Mouse (Mus musculus) thymus, postnatal 10 days (tissue): ENCODE data around the gene Zswim5.
A peak's percentile ranks its signal among the peaks of the same experiment; 100 is the strongest.
"Not testable (repeated sequence)": the region's sequence is repeated elsewhere in the genome, so short reads cannot be mapped to it uniquely, and the experiment has no call there.

Experiments used
- DNase-seq, 2 experiments: peaks; one replicate each; pipeline ENCODE4 v3.0.0; 2021; ENCODE audit warnings: low spot score in 2 of 2

The Zswim5 gene

DNA sequence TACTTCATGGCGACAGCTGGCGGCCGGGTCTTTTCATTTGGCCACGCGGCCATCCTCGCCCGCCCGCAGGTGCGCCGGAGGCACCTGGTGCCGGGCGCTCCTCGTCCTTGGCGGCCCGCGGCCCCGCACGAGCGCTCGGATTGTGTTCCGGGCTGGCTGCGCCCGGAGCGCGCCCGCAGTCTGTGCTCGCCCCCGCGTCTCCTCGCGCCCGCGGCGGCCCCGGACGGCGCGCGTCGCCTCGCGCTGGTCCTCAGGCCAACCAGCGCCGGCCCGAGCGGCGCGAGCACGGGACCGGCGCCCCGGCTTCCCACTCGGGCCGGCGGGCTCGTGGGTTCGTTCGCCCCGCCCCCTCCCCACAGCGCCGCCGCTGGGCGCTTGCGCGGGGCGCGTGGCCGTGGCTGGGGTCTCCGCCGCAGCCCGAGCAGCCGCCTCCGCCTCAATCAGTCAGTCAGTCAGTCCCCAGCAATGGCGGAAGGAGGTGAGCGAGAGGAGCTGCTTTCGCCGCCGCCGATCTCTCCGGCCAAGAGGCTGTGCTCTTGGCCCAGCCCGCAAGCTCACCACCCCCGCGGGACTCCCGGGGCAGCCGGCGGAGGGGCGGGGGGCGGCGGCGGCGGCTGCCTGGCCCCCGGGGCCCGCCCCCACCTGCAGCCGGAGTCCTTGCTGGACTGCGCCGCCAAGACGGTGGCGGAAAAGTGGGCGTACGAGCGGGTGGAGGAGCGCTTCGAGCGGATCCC is at the start of gene Zswim5:
Zswim5 (plus strand) TSS at position 382 of the 734 bp plus-strand sequence.
- DNase-seq = peak in 1 of 2 experiments; percentile 22

DNA sequence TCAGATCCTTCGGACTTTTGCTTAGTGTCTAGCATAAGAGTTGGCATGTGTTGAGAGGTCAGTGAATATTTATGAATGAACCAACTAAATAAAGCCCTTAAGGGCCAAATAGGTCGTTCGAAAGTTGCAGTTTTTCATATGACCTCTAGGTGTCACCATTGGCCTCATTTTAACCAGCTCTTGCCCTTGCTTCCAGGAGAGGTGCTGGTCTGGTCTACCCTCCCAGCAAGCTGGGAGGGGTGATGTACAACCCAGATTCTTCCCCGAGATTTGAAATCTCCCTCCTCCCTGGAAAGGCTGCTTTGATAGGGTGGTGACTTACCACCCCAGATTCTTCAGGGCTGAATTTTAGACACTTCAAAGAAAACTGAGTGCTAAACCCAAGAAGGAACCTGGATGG is 49.4 kb upstream of the Zswim5 start:
- peak in 1 of 2 experiments; percentile 45 for DNase-seq

DNA sequence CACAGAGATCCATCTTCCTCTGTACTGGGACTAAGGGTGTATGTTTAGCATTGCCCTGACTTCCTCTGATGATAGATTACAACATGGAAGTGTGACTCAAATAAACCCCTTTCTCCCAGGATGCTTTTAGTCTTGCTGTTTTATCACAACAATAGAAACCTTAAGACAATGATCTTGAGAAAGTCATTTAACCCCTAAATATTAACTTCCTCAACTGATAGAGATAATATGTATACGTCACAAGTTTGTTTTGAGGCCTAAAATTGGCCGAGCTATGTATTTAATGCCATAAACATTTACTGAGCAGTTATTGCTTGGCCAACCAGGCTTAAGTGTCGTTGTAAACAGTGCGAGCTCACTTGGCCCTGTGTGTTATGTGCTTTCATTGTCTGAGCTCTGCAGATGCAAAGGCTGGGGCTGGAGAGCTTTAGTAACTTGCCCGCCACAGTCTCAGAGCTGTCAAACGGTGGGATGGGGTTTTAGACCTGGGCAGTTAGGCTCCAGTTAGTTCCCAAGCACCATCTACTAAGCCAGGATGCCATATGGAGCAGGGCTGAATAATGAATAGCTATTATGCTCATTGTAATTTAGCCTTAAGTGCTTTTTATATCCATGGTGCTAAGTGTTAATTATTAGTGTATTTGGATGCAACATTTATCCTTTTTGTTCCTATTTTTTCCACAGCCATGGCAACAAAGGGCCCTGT is 47.7 kb upstream of the Zswim5 start:
- DNase-seq = no peak

DNA sequence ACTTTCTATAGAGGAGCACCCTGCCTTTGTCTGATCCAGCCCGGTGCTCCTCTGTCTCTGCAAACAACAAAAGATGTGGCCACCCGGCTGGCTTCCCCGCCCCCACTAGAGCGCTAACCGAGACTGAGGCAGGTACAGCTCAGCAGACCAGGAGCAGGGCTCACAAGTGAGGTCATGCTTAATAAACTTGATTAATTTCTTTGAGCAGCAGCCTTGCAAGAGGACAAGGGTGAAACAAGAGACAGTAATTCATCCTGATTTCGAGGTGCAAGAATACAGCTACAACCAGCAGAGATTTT is 47.2 kb upstream of the Zswim5 start:
- DNase-seq = no peak

DNA sequence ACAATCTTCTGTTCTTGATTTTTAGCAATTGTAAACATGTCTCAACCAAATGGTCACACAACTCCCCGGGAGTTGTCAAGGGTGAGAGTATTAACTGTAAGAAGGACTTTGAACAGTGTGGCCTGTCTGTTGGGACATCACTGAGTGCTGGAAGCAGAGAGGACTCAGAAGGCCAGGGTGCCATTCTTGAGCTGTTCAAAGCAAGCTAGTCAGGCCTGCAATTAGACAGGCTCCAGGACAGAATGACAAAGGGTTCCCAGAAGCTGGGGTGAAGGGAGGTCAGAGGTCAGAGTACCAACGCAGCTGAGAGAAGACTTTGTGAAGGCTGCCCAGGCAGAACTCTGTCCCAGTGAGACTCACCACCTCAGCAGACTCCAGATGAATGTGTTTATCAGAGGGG is 38.2 kb upstream of the Zswim5 start:
- no peak for DNase-seq

DNA sequence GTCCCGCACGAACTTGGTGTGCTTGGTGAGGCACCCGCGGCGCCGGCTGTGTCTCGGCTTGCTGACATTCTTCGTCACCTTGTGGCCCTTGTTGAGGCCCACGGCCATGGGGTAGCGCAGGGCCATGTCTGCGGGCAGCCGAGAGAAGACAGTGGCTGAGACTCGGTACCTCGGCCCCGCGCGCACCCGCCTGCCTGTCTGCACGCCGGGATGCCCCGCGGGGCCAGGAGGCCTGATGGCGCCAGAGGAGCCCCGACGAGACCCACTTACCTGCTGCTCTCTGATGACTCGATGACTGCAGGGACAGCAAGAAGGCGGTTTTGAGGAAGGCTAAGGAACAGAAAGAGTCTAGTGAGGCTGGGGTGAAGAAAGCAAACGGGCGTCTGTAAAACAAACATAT is 37.1 kb upstream of the Zswim5 start:
- not testable (repeated sequence) for DNase-seq

DNA sequence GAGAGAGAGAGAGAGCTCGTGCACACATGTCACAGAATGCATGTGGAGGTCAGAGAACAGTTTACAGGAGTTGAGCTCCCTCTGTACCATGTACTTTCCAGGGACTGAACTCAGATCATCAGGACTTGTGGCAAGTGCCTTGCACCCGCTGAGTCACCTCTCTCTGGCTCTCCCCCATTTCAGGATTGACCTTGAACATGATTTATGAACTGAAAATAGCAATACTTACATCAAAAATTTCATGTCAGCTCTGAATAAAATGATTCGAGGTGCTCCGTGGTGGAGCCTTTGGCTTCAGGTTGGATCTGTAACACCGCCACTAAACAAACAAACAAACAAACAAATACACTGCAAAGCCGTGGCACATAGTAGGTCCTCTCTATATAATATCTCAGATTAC is 36.3 kb upstream of the Zswim5 start:
- no peak for DNase-seq

DNA sequence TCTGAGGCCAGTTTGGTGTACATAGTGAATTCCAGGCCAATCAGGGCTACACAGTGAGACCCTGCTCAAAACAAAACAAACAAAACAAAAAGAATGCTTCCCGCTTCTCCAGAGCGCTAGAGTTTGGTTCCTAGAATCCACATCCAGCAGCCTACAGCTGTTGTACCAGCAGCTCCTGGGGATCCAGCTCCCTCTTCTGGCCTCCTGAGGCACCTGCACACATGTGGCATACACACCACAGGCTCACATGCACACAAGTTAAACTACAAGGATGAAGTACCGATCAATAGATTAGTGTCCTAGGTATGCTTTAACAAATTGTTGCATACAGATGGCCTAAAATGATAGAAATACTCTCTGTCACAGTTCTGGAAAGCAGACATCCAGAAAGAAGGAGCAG is 32.9 kb upstream of the Zswim5 start:
- DNase-seq = no peak

DNA sequence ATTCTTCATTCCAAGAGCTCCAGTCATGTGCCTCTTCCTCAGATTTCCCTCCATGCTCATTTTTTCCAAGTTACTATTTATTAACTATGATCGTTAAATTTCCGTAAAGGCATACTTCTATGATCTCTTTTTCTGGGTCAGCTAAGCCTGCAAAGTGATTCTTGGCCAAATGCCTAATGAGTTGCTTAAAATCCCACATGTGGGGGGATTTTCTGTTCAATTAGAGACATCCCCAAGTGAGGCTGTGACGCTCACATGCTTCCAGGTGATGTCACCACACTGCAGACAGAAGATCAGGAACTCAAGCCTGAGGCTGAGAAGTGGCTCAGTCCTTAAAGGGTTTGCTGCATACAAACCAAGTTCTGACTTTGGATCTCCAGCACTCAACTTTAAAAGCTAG is 27.3 kb upstream of the Zswim5 start:
- no peak for DNase-seq

DNA sequence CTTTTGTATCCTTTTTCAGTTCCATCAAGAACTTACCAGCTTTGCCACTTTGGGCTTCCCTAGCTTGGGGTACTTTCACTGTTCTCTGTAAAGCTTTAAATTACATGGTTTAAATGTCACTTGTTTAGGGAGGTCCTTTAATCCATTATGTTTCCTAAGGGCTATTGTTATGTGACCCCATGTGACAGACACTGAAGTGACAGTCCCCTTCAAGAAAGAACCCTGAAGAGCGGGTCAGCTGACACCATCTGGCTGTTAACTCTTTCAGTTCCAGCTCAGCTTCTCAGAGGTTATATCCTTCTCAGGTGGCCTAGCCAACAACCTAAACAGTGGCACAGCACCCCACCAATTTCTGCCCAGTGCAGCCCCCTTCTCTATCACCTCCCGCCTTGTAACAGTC is 22.9 kb upstream of the Zswim5 start:
- no peak for DNase-seq

DNA sequence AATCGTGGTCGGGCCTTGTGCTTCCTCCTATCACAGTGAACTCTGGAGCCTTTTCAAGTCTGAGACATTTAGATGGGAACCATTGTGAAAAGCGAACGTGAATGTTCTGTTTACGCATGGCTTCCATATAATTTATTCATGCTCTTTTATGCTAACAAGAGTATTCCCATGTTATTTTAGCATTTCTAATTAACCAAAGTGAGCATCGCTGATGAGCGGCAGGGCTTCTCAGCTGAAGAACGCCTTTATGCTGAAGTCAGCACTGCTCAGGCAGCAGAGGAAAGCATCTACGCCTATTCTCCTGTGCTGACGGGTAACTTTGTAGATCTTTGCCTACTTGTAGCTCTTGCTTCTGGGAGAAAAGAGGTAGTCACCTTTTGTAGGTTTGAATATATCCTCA is 20.0 kb upstream of the Zswim5 start:
- no peak for DNase-seq

DNA sequence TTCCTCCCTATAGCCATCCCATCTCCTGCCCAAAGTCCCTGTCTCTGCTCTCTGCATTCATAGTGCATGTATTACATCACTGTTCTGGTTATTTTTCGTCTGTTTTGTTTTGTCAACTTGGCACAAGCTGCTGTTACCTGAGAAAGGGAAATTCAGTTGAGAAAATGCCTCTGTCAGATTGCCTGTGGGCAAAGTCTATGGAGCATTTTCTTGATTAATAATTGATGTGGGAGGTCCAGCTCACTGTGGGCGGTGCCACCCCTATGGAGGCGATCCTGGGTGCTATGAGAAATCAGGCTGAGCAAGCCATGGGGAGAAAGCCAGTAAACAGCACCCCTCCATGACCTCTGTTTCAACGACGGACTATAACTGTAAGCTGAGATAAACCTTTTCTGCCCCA is 17.5 kb upstream of the Zswim5 start:
- no peak for DNase-seq

DNA sequence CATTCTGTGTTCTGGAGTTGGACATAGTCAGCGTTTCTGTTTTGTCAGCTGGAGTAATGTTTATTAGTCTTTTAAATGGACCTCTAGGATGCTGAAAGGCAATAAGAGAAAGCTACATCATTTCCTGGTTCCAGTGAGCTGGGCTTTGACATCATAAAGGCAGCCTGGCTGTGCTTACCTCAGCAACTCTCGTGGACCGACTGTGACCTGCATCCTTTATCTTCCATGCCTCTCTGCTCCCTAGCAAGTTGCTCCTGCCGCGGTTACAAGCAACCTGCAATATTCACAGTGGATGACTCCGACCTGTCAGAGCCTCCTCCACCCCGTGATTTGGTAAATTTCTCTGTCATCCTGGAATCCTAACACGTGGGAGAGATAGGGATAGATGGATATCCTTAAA is 15.2 kb upstream of the Zswim5 start:
- DNase-seq = no peak

DNA sequence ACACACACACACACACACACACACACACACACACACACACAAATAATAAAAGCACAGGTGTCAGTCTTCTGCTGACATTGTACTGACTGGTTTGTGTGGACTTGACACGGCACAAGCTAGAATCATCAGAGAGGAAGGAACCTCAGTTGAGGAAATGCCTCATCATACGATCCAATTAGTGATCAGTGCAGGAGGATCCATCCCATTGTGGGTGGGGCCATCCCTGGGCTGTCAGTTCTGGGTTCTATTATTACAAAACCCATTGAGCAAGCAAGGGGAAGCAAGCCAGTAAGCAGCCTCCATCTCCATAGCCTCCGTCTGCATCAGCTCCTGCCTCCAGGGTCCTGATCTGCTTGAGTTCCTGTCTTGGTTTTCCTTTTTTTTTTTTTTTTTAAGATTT is 7.3 kb upstream of the Zswim5 start:
- DNase-seq = no peak

DNA sequence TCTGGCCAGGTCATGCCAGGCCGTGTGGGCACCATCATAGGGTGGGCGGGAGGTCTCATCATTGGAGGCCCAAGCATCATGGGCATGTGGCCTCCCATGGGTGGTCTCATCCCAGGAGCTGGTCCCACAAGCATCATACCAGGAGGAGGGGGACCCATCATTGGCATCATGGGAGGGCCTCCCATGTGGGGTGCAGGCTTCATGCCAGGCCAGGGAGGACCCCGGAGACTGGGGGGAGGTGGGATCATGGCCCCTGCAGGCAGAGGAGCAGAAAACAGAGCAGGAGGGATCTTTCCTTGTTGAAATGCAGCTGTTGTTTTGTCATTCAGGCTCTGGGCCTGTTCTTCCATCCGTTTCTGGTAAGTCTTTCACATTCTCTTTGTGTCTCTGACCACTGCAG is 2.6 kb upstream of the Zswim5 start:
- no peak for DNase-seq

DNA sequence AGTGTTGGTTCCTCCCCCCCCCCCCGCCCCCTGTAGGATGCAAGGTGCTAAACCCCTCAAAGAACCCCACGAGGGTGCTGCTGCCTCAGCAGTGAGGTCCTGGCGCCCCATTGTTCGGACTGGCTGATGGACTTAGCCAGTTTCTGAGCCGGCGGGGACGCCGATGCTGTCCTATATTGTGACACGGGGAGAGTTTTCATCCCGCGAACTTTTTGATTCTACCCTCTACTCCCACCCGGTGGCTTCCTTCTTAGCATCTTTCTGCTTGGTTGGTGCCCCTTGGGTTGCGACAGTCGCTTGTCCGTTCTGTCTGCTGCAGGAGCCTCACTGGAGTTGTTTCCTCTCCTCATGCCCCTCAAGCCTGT is 564 bp upstream of the Zswim5 start:
- peak in 1 of 2 experiments; percentile 12 for DNase-seq

DNA sequence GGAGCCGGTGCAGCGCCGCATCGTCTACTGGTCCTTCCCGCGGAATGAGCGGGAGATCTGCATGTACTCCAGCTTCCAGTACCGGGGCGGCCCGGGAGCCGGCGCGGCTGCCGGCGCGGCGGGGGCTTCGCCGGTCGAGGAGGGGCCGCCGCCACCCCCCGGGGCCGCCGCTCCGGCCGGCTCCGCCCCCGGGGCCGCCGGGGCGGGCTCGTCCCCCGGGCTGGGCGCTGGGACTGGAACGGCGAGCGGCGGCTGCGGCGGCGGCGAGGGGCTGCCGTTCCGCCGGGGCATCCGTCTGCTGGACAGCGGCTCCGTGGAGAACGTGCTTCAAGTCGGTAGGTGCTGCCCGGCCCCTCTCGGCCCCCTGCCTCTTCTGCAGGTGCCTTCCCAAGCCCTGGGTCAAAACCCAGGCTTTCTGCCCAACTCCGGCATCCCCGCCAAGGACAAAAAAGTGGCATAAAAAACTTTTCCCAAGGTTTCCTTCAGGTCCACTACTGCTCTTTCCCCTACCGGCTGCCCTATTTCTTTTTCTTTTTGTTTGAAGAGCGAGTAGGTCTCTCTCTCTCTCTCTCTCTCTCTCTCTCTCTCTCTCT is 649 bp downstream of the Zswim5 start:
- no peak for DNase-seq

DNA sequence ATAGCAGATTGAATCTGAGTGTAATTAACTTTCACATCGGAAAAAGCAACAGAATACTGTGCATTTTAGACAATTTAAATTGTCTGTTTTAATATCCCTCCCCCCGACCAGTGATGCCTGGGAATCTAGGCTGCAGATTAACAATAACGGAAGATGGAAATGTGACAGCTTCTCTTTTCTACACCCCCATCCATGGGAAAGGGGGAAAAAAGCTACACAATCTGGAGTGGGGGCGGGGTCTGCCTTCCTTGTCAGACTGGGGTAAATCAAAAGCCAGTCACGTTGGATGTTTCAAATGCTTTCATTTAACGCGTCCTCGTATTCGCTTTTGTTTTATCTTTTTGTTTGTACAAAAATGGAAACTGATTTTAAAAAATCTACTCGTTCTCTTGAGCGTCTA is 1.3 kb downstream of the Zswim5 start:
- no peak for DNase-seq

DNA sequence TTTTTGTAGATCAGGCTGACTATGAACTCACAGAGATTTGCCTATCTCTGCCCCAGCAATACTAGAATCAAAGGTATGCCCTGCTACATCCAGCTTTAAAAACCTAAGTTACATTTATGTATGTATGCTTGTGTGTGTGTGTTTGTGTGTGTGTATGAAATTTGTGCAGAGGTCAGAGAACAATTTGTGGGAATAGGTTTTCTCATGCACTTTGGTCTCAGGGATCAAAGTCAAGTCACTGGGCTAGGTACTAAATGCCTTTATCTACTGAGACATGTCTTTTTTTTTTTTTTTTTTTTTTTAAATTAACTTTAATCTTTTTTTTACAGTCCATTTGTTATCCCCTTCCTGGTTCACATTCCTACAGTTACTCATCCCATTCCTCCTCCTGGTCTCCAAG is 5.5 kb downstream of the Zswim5 start:
- DNase-seq = no peak

DNA sequence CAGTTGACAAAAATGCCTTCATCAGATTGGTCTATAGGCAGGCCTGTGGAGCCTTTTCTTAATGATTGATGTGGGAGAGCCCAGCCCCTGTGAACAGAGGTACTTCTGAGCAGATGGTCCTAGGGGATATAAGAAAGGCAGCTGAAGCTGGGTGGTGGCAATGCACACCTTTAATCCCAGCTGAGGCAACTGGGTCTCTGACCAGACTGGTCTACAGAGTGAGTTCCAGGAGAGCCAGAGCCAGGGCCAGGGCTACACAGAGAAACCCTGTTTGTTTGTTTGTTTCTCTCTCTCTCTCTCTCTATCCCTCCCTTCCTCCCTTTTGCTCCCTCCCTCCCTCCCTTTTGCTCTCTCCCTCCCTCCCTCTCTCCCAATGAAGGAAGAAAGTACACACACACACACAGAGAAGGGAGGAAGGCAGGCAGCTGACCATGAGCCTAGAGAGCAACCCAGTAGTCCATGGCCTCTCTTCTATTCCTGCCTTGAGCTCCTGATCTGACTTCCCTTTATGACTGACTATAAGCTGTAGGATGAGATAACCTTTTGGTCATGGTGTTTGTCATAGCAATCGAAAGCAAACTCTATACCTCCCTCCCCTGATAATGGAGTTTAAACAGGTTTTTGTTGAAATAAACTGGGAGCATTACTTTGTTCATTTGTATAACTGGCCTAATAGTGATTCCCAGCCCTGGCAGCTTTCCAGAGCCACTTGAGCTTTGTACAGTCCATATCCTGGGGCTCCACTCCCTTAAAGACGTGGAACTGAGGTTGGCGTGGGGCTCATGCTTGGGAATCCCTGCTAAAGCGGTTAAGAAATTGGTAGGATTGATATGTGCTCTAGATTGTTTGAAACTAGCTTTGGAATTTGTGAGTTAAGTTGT is 17.3 kb downstream of the Zswim5 start:
- DNase-seq = no peak

DNA sequence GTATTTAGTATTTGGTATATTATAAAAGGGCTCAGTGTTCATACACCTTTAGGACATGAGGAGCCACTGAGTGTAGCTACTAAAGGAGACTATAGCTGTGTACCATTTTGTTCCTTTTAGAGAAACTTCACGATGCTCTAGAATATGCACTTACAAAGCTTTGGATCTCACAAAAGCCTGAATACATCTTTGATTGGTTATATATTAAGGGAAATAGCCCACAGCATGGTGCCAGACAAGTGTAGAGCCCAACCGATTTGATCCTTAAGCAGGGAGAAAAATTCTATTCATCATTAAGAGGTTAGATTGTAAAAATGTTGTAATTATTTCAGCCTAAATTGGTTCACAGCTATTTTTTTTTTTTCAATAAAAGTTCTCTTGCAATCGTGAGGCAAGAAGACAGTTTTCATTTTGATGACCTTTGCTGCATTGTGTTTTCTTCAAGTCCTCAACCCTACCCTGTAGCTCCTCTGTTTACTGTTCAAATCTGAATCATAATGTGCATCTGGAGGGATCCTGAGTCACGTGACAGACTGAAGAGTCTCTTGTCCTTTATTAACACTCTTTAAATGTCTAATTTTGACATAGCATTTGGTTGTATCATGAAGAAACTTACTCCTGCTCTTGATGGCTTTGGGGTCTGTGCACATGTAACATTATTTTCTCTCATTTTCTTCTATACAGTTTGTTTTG is 33.5 kb downstream of the Zswim5 start:
- DNase-seq = no peak

DNA sequence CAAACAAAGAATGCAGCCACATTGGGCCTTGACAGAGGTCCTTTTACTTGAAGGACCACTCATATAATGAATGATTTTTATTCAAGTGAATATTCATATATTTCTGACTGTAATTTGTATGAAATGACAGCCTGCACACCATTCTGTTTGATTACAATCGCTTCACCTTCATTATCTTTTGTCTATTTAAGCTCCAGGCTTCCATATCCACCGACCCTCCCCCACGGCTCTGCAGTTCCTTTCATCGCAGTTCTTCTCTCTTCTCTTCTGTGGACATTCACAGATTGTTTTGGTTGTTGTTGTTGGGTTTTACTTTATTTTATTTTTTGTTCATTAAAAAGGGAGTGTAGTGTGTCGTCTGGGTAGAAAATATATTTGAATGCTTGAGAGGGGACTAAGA is 34.0 kb downstream of the Zswim5 start:
- no peak for DNase-seq
